Mouse (Mus musculus) ES-E14 (cell line): ENCODE data around the gene Tspan8.

Source experiments
- CHD2 ChIP-seq: IDR thresholded peaks from 2 replicates; pipeline ENCODE4 v1.6.1; 2014; ENCODE audit warnings: mild to moderate bottlenecking, low read depth, low read length, inconsistent platforms
- HCFC1 ChIP-seq: IDR thresholded peaks from 2 replicates; pipeline ENCODE4 v1.6.1; 2012; ENCODE audit warnings: low read length, inconsistent platforms, borderline replicate concordance; ENCODE audit not compliant: insufficient read depth
- MAFK ChIP-seq: IDR thresholded peaks from 2 replicates; pipeline ENCODE4 v1.6.1; 2014; ENCODE audit warnings: mild to moderate bottlenecking, low read depth, low read length, inconsistent platforms; ENCODE audit not compliant: insufficient read depth
- ZC3H11A ChIP-seq: IDR thresholded peaks from 2 replicates; pipeline ENCODE4 v1.6.1; 2012; ENCODE audit warnings: low read depth, mild to moderate bottlenecking, inconsistent platforms, low read length, borderline replicate concordance
- ZNF384 ChIP-seq: IDR thresholded peaks from 2 replicates; pipeline ENCODE4 v1.6.1; 2012; ENCODE audit warnings: low read depth, low read length, inconsistent platforms

GRCm38 (mm10) chr10:115814878-115815277 lies 1.8 kb upstream of the Tspan8 start:
- TF ChIP-seq HCFC1 (no peak), MAFK (no peak), ZNF384 (no peak), ZC3H11A (no peak), CHD2 (no peak)
